8 mouse cellular contexts compared by ENCODE assay signal in the genomic region with DNA sequence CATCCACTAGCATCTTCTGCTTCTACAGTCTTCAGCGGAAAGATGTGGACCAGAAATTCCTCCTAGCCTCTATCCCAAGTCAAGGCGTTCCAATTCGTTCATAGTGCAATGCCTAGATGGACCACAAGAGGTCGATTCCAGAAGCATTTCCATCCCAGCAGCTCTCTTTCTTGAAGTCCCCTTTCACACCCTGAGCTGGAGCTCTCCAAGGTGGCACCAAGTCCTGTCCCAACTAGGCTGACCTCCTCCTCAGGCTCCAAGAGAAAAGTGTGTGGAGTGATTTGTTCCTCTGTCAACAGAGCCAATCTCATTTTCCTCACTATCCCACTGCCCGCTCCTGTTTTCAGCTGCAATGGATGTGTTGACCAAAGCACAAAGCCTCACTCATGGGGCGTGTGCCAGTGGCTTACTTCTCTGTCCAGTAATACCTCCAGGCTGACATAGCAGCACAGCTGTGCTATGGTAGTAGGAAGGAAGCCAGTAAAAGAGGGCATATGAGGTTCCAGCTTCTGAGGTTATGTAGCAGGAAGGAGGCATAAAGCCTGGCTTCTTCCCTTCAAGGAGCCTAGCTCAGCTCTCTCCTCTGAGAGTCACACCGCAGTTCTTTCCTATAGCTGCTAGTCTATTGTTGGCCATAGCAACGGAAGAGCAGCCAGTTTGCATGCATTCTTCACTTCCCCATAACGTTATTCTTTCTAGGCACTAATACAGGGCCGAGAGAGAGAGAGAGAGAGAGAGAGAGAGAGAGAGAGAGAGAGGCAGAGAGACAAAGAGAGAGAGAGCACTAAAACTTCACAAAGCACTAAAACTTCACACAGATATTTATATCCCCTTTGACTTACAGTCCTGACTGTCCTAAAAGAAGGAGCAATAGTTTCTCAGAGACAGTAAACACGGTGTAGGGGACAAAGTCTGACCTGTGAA. TPM values are rescaled to one million over a fixed set of nuclear protein-coding genes. Genes with fewer than 3 reads are reported as not detected.
DNase-seq lines count a peak whose midpoint lies in the region; ATAC-seq and TF ChIP-seq lines count a peak whose summit lies in the region.

No protein-coding gene starts in this region.

- H3K4me2 ChIP-seq in hindbrain, postnatal 0 days (ENCODE audit: low read depth, low read length) = peak overlapping the region; percentile 93; the same call in 1 of the 2 replicates
- H3K4me2 ChIP-seq in neural tube, embryonic 11.5 days (ENCODE audit: low read depth) = no peak overlapping the region

- H3K36me3 ChIP-seq in hindbrain, postnatal 0 days (ENCODE audit: insufficient read depth, low read length) = peaks cover 11% of the 10 kb centered on the region; the same call in 1 of the 2 replicates
- H3K36me3 ChIP-seq in neural tube, embryonic 11.5 days (ENCODE audit: control insufficient read depth, insufficient read depth, low read length) = no peaks in the 10 kb centered on the region

- H3K27ac ChIP-seq in hindbrain, postnatal 0 days = peak overlapping the region; percentile 59; the same call in 1 of the 2 replicates
- no peak overlapping the region for H3K27ac ChIP-seq in neural tube, embryonic 11.5 days (ENCODE audit: low read depth, low read length)

- no peak overlapping the region for H3K4me3 ChIP-seq in hindbrain, postnatal 0 days (ENCODE audit: low read length)
- no peak overlapping the region for H3K4me3 ChIP-seq in neural tube, embryonic 11.5 days (ENCODE audit: low read depth, low read length)

- ATAC-seq in hindbrain, postnatal 0 days = no peak
- ATAC-seq in neural tube, embryonic 11.5 days (ENCODE audit: insufficient read depth, low FRiP score, low TSS enrichment) = no peak
- no peak for ATAC-seq in megakaryocyte-erythroid progenitor cell, adult 5-6 weeks (replicated peaks; ENCODE audit: low FRiP score, low TSS enrichment, poor library complexity, severe bottlenecking)

- WGBS in hindbrain, postnatal 0 days = 34% methylated on average over 11 of the region's 11 CpGs
- 34% methylated on average over 11 of the region's 11 CpGs for WGBS in neural tube, embryonic 11.5 days

- no peaks in the 10 kb centered on the region for H3K9me3 ChIP-seq in hindbrain, postnatal 0 days (ENCODE audit: low read length)
- no peaks in the 10 kb centered on the region for H3K9me3 ChIP-seq in neural tube, embryonic 11.5 days (ENCODE audit: control insufficient read depth, low read length)

- no peaks in the 10 kb centered on the region for H3K27me3 ChIP-seq in hindbrain, postnatal 0 days (ENCODE audit: insufficient read depth, low read length)
- no peaks in the 10 kb centered on the region; the same call in 1 of the 2 replicates for H3K27me3 ChIP-seq in neural tube, embryonic 11.5 days (ENCODE audit: control insufficient read depth, insufficient read depth, low read length)

- peak; percentile 80 for TF ChIP-seq CTCF in hindbrain, postnatal 0 days (IDR thresholded peaks at IDR 0.05; ENCODE audit: low read depth)

- peak; percentile 61 to 62 for DNase-seq in left cerebral cortex, adult 18-20 months (ENCODE audit: low spot score in 2 of 2)
- no peak for DNase-seq in left cerebral cortex, adult 8-10 months (ENCODE audit: low spot score in 2 of 2)
- DNase-seq in T-cell, adult 2 months (ENCODE audit: low spot score) = peak; percentile 30
- DNase-seq in embryo, embryonic 11 days = peak; percentile 82
- peak; percentile 82 for DNase-seq in hindbrain, postnatal 0 days (ENCODE audit: low spot score)
- peak; percentile 24 for DNase-seq in liver
- peak; percentile 44 for DNase-seq in neural tube, embryonic 11.5 days (ENCODE audit: low spot score)

- H3K4me1 ChIP-seq in hindbrain, postnatal 0 days (ENCODE audit: insufficient read depth, low read length) = no peaks in the 10 kb centered on the region
- peaks cover 4% of the 10 kb centered on the region; the same call in 1 of the 2 replicates for H3K4me1 ChIP-seq in neural tube, embryonic 11.5 days (ENCODE audit: control insufficient read depth, insufficient read depth, low read length)

- no peak overlapping the region for H3K9ac ChIP-seq in hindbrain, postnatal 0 days (replicated peaks; ENCODE audit: low read length)
- no peak overlapping the region for H3K9ac ChIP-seq in neural tube, embryonic 11.5 days (ENCODE audit: low read length)

RNA-seq across cellular contexts. Expression of a gene that starts 2.0 kb away (rescaled TPM):
- total RNA-seq in left cerebral cortex, adult 18-20 months (2021) = 10 to 100 TPM; 51.6 to 54.0 TPM
- 10 to 100 TPM; 51.9 to 59.2 (median 56.2) TPM for total RNA-seq in left cerebral cortex, adult 8-10 months (2022)
- 31.9 and 34.9 TPM in 2 replicates for total RNA-seq in hindbrain, postnatal 0 days (2014; rRNA removed)
- polyA plus RNA-seq in hindbrain, postnatal 0 days (2015; fragmentation: Nextera tagmentation; extraction: Ambion mirVana) = 8.3 and 8.7 TPM in 2 replicates
- 17.8 and 19.6 TPM in 2 replicates for polyA plus RNA-seq in neural tube, embryonic 11.5 days (2014; fragmentation: Nextera tagmentation; extraction: Ambion mirVana)
- 79.7 and 94.6 TPM in 2 replicates for total RNA-seq in megakaryocyte-erythroid progenitor cell, adult 5-6 weeks (2014; fragmentation: Nextera tagmentation)
- total RNA-seq in megakaryocyte-erythroid progenitor cell, adult 5-6 weeks (2017) = 23.3 and 26.9 TPM in 2 replicates

RNA-seq across cellular contexts. Expression of a gene that starts 49.9 kb away (rescaled TPM):
- total RNA-seq in left cerebral cortex, adult 18-20 months (2021) = 100 to 1,000 TPM; 145 to 154 TPM
- 100 to 1,000 TPM; 184 to 230 (median 207) TPM for total RNA-seq in left cerebral cortex, adult 8-10 months (2022)
- total RNA-seq in hindbrain, postnatal 0 days (2014; rRNA removed) = 175 and 177 TPM in 2 replicates
- 113 and 127 TPM in 2 replicates for polyA plus RNA-seq in hindbrain, postnatal 0 days (2015; fragmentation: Nextera tagmentation; extraction: Ambion mirVana)
- 12.4 and 13.8 TPM in 2 replicates for polyA plus RNA-seq in neural tube, embryonic 11.5 days (2014; fragmentation: Nextera tagmentation; extraction: Ambion mirVana)
- not detected in 2 replicates for total RNA-seq in megakaryocyte-erythroid progenitor cell, adult 5-6 weeks (2014; fragmentation: Nextera tagmentation)
- total RNA-seq in megakaryocyte-erythroid progenitor cell, adult 5-6 weeks (2017) = not detected in 2 replicates

RNA-seq across cellular contexts. Expression of a gene that starts 51.5 kb away (rescaled TPM):
- total RNA-seq in left cerebral cortex, adult 18-20 months (2021) = 1 to 10 TPM; 5.1 to 6.9 TPM
- total RNA-seq in left cerebral cortex, adult 8-10 months (2022) = 1 to 10 TPM; 7.1 to 8.9 (median 8.2) TPM
- total RNA-seq in hindbrain, postnatal 0 days (2014; rRNA removed) = 63.8 and 69.6 TPM in 2 replicates
- 48.2 and 52.8 TPM in 2 replicates for polyA plus RNA-seq in hindbrain, postnatal 0 days (2015; fragmentation: Nextera tagmentation; extraction: Ambion mirVana)
- polyA plus RNA-seq in neural tube, embryonic 11.5 days (2014; fragmentation: Nextera tagmentation; extraction: Ambion mirVana) = 18.4 and 19.4 TPM in 2 replicates
- 11.8 and 14.4 TPM in 2 replicates for total RNA-seq in megakaryocyte-erythroid progenitor cell, adult 5-6 weeks (2014; fragmentation: Nextera tagmentation)
- total RNA-seq in megakaryocyte-erythroid progenitor cell, adult 5-6 weeks (2017) = 9.7 and 14.2 TPM in 2 replicates

RNA-seq across cellular contexts. Expression of a gene that starts 57.2 kb away (rescaled TPM):
- total RNA-seq in left cerebral cortex, adult 18-20 months (2021) = 10 to 100 TPM; 93.0 to 93.2 TPM
- 10 to 100 TPM; 84.8 to 90.2 (median 86.9) TPM for total RNA-seq in left cerebral cortex, adult 8-10 months (2022)
- total RNA-seq in hindbrain, postnatal 0 days (2014; rRNA removed) = 107 and 108 TPM in 2 replicates
- 121 and 123 TPM in 2 replicates for polyA plus RNA-seq in hindbrain, postnatal 0 days (2015; fragmentation: Nextera tagmentation; extraction: Ambion mirVana)
- polyA plus RNA-seq in neural tube, embryonic 11.5 days (2014; fragmentation: Nextera tagmentation; extraction: Ambion mirVana) = 60.8 and 62.9 TPM in 2 replicates
- total RNA-seq in megakaryocyte-erythroid progenitor cell, adult 5-6 weeks (2014; fragmentation: Nextera tagmentation) = 19.2 and 19.7 TPM in 2 replicates
- 23.2 and 23.6 TPM in 2 replicates for total RNA-seq in megakaryocyte-erythroid progenitor cell, adult 5-6 weeks (2017)

Comparison
In these comparisons a context has a peak if more than half of its experiments do, and no peak if none do; other contexts are left out.
1. DNase-seq: peak in left cerebral cortex, adult 18-20 months (2 of 2), T-cell, adult 2 months (single experiment), embryo, embryonic 11 days (single experiment), hindbrain, postnatal 0 days (single experiment), liver (single experiment) and neural tube, embryonic 11.5 days (single experiment); none in left cerebral cortex, adult 8-10 months (0 of 2).
2. RNA of a gene that starts 49.9 kb away (total RNA-seq): 184 to 230 TPM in left cerebral cortex, adult 8-10 months, 175 to 177 TPM in hindbrain, postnatal 0 days and 145 to 154 TPM in left cerebral cortex, adult 18-20 months; not detected in megakaryocyte-erythroid progenitor cell, adult 5-6 weeks; every median in the first group is over 100 times any median in the second.